Mouse (Mus musculus) cerebellum, postnatal 10 days (tissue): ENCODE results near the gene Zfp866.

Source experiments
- DNase-seq, 2 experiments: peaks; one replicate each; pipeline ENCODE4 v3.0.0; 2021; ENCODE audit warnings: mixed read lengths in 2 of 2

Gene Zfp866

GRCm38 (mm10) chr8:69715366-69715765, 75.6 kb downstream of the Zfp866 start:
- DNase-seq = no peak

GRCm38 (mm10) chr8:69713516-69713915, 77.5 kb downstream of the Zfp866 start:
- no peak for DNase-seq
